Mouse (Mus musculus) macrophage (primary cell): ENCODE measurements around the gene Gm17304. TPM values are rescaled to one million over a fixed set of nuclear protein-coding genes. Genes with fewer than 3 reads are reported as not detected.

Experiments used
- H3K27ac ChIP-seq: fragments of 350-480 bp; formaldehyde crosslinking; 2 replicates; pipeline ENCODE4 v1.9.0; 2021
- H3K36me3 ChIP-seq: fragments of 350-480 bp; formaldehyde crosslinking; 2 replicates; pipeline ENCODE4 v1.9.0; 2021; ENCODE audit errors: inconsistent target
- H3K4me3 ChIP-seq: fragments of 350-480 bp; formaldehyde crosslinking; 2 replicates; pipeline ENCODE4 v1.9.0; 2021; ENCODE audit errors: inconsistent target
- H3K79me2 ChIP-seq: fragments of 350-480 bp; formaldehyde crosslinking; 2 replicates; pipeline ENCODE4 v1.9.0; 2021; ENCODE audit errors: inconsistent target
- WGBS: methylation state at CpG from one replicate; pipeline ENCODE4 v1.1.7; 2026; ENCODE audit warnings: inconsistent platforms; ENCODE audit not compliant: missing documents; 5-methylcytosine and 5-hydroxymethylcytosine counted together
- polyA plus RNA-seq: library from polyadenylated mRNA; stranded (reverse); fragments of 250-400 nt; gene quantifications from 3 replicates; pipeline ENCODE4 v1.2.4, GENCODE M21; 2018; ENCODE audit warnings: inconsistent platforms

Gm17304 gene
- polyA plus RNA-seq, 1 experiment from 2014 or later, result not detected

DNA sequence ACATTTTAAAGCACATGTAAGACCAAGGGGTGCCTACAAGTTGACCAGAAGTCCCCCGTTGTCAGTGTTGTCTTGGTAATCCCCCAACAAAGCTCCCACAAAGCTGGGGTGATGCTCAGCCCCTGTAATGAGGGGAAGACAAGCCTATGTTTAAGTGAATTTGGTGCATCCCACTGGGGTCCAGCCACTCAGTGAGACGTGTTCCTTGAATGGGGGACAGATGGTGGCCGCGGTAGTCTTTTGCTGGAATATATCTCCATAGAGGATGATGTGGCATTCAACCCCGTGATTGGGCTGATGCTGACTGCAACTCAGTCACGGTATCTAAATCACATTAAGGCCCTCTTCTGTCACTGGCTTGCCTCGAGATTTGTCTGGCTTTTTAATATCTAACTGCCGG, 9.4 kb upstream of the Gm17304 start:
- H3K36me3 ChIP-seq, result no peaks in the 10 kb centered on the region
- H3K27ac ChIP-seq, result no peak overlapping the region
- H3K79me2 ChIP-seq, result no peaks in the 10 kb centered on the region
- 93% methylated on average over 8 of the region's 8 CpGs for WGBS
- no peak overlapping the region for H3K4me3 ChIP-seq

DNA sequence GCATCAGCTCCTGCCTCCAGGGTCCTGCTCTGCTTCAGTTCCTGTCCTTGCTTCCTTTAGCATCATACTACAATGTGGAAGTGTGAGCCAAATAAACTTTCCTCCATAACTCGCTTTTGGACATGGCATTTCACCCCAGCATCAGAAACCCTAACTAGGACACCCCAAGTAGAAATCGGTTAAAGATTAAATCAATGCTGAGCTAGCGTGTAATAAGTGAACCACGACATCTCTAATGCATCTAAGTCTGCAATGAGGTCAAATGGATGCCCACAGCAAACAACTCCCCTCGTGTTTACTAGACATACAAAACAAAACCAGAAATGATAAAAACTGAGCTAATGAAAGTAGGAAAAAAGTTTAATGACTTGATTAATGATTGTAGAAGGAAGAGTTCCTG, 4.5 kb upstream of the Gm17304 start:
- H3K36me3 ChIP-seq, result no peaks in the 10 kb centered on the region
- no peak overlapping the region for H3K4me3 ChIP-seq
- WGBS, result 98% methylated on average over 5 of the region's 5 CpGs
- no peak overlapping the region for H3K27ac ChIP-seq
- no peaks in the 10 kb centered on the region for H3K79me2 ChIP-seq

DNA sequence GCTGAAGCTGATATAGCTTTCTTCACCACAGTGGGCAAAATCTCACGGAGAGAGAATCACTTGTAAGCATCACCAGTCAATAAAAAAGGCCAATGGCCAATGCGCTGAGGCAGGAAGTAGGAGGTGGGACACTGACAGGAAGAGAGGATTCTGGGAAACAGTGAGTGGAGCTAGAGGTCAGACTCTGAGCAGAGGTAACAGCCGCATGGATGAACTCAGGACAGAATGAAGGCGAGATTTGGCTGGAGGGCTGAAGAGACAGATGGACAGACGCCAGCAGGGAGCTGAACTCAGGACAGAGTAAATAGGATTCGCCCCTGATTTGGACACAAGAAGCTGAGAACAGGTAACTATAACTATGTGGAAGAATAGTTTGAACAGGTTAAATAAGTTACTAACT, 3.8 kb upstream of the Gm17304 start:
- no peak overlapping the region for H3K4me3 ChIP-seq
- no peaks in the 10 kb centered on the region for H3K36me3 ChIP-seq
- H3K79me2 ChIP-seq, result no peaks in the 10 kb centered on the region
- WGBS, result 94% methylated on average over 6 of the region's 6 CpGs
- no peak overlapping the region for H3K27ac ChIP-seq

DNA sequence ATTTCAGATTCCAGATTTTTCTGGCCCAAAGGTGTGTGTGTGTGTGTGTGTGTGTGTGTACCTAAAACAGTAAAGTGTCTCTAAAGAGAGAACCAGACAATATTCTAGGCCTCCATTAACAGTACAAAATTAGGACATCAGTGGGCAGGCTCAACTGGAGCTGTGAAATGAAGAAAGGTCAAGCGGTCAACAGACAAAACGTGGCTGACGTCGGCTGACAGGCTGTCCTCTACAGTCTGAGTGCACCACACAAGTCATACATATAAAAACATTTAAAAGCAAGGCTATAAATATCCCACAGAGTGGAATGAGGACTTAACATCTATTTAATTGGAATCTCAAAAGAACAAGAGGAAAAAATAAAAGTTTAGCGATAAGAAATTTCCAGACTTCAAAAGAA, 1.8 kb upstream of the Gm17304 start:
- Histone ChIP-seq H3K4me3 (no peak overlapping the region), H3K27ac (no peak overlapping the region), H3K36me3 (no peaks in the 10 kb centered on the region), H3K79me2 (no peaks in the 10 kb centered on the region)
- WGBS, result 93% methylated on average over 5 of the region's 5 CpGs

DNA sequence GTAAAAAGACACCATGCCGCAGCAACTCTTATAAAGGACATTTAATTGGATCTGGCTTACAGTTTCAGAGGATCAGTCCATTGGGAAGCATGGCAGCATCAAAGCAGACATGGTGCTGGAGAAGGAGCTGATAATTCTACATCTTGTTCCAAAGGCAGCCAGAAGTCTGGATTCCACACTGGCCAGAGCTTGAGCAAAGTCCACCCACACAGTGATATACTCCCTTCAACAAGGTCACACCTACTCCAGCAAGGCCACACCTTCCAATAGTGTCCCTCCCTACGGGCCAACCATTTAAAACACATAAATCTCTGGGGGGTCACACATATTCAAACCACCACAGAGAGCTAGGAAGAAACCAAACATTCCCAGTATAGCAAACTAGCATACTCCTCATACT, 3.3 kb downstream of the Gm17304 start:
- H3K27ac ChIP-seq, result no peak overlapping the region
- WGBS, result 100% methylated on average over 2 of the region's 2 CpGs
- H3K36me3 ChIP-seq, result no peaks in the 10 kb centered on the region
- no peak overlapping the region for H3K4me3 ChIP-seq
- no peaks in the 10 kb centered on the region for H3K79me2 ChIP-seq

DNA sequence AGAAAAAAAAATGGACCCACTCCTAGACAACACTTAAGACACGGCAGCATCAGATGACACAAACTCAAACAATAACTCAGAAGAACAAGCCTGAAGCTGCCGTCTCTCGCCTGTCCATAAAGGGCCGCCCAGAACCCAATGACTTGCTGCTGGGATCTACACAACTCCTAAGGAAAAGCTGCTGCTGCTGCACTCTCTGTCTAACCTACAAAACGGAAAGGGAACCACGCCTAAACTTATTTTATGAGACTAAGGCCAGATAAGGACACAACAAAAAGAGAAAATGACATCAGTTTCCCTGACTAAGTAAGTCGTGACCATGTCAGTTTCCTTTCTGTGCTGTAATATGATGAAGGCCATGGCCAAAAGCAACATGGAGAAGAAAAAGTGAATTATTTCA, 5.7 kb downstream of the Gm17304 start:
- WGBS, result 87% methylated on average over 7 of the region's 7 CpGs
- H3K4me3 ChIP-seq, result no peak overlapping the region
- H3K27ac ChIP-seq, result peak overlapping the region; percentile 47; the same call in 1 of the 2 replicates
- peaks cover 4% of the 10 kb centered on the region; the same call in 1 of the 2 replicates for H3K36me3 ChIP-seq
- no peaks in the 10 kb centered on the region for H3K79me2 ChIP-seq

DNA sequence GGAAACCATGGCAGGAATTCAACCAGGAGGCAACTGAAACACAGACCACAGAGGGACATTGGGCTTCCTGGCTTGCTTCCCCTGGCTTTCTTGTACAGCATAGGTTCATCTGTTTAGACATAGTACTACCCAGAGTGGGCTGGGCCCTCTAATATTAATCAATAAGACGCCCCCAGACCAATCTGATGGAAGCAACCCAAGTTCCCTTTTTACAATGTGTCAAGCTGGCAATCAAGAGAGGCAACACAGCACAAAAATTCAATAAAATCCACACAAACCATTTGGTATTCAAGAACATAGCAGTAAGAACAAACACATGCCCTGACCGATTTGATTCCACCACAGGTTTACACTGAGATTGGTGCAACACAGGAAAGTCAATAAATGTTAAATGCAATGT, 6.1 kb downstream of the Gm17304 start:
- no peak overlapping the region for H3K4me3 ChIP-seq
- peaks cover 4% of the 10 kb centered on the region; the same call in 1 of the 2 replicates for H3K36me3 ChIP-seq
- WGBS, result 97% methylated on average over 2 of the region's 2 CpGs
- peak overlapping the region; percentile 47 for H3K27ac ChIP-seq
- no peaks in the 10 kb centered on the region for H3K79me2 ChIP-seq

DNA sequence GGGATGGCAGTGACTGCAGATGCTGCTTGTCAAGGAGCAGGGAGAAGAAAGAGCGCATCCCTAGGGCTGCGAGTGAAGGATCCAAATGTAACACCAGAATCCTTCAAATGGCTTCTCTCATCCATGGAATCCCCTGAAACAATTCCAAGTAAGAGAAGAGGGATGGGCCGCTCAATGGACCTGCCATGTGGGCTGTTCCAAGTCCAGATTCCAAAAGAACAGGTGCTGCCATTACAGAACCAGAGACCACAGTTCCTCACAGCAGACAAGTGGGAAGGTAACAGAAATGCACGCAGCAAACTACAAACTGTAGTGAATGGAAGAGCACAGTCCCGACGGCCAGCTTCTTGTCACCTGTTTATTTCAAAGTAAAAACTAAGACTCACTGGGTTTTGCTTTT, 11.5 kb downstream of the Gm17304 start:
- 96% methylated on average over 6 of the region's 6 CpGs for WGBS
- Histone ChIP-seq H3K36me3 (peaks cover 4% of the 10 kb centered on the region; the same call in 1 of the 2 replicates), H3K27ac (no peak overlapping the region), H3K4me3 (no peak overlapping the region), H3K79me2 (no peaks in the 10 kb centered on the region)

DNA sequence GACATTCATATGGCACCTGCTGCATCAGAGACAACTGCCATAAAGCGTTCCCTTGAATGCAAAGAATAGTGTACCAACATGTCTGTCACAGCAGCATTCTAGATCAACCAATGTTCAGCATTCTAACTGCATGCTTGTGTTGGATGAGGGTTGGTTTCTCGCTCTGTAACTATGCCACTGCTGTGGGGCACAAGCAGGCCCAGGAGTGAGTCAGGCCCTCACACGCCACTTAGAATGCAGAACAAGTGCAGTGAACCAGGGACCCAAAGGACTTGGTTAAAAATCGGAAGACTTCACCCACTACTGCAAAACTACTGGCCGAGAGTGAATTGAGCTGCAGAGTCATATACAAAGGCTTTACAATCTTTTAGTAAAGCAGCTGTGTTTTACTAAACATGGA, 13.3 kb downstream of the Gm17304 start:
- peaks cover 4% of the 10 kb centered on the region; the same call in 1 of the 2 replicates for H3K36me3 ChIP-seq
- H3K4me3 ChIP-seq, result no peak overlapping the region
- no peak overlapping the region for H3K27ac ChIP-seq
- WGBS, result 95% methylated on average over 5 of the region's 5 CpGs
- 0 out of 2 replicates have a peak, but pooled peaks cover 8% of the 10 kb centered on the region for H3K79me2 ChIP-seq

DNA sequence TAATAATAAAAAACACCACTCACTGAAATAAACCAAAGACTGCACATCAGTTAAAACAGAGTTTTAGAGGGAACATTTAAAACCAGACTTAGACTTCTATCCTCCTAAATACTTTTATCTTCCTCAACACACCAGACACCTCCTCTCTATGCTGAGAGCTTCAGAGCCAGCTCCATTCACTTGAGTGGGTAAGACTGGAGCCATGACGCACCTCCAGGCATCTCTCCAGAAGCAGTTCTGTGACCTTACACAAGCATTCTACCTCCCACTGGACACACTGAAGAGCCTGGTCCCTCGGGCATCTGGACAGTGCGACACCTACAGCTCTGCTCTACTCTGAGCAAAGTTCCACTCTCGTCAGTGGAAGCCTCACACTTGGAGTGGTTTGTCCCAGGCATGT, 14.4 kb downstream of the Gm17304 start:
- Histone ChIP-seq H3K4me3 (no peak overlapping the region), H3K79me2 (peaks cover 11% of the 10 kb centered on the region; the same call in 1 of the 2 replicates), H3K27ac (no peak overlapping the region), H3K36me3 (peaks cover 4% of the 10 kb centered on the region; the same call in 1 of the 2 replicates)
- WGBS, result 94% methylated on average over 4 of the region's 4 CpGs

DNA sequence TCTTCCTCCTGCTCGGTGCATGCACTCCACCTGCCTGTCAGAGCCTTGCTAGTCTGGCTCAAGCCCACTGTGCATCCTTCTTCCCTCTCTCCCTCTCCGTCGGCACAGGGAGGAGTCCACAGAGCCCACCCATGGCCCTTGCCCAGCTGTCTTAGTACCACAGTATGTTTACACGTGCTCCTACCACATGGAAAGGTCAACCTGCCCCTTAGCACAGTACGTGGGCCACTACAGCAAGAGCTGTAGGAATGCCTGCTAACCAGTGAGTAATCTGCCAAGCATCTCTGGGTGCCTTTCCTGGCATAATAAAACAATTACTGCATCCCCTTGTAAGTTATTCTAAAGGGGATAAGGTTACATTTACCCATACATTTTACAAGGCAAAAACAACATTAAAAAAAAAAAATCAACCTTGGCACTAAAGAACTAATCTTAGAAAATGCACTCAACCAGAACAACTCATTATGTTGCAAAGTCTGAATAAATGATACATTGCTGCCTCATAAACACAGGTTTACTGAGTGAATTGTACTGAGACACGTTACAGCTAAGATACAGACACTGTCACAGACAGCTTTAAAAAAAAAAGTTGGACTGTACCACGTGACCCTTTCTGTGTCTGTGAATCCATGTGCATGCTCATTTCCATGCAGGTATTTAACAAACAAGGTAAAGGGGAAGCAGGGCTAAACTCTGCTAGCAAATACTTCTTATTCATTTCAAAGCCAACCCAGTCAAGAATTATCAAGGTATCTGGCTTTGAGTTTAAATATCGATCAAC, 19.7 kb downstream of the Gm17304 start:
- peaks cover 18% of the 10 kb centered on the region; the same call in 1 of the 2 replicates for H3K79me2 ChIP-seq
- H3K4me3 ChIP-seq, result no peak overlapping the region
- H3K36me3 ChIP-seq, result no peaks in the 10 kb centered on the region
- 91% methylated on average over 7 of the region's 8 CpGs for WGBS
- no peak overlapping the region for H3K27ac ChIP-seq

DNA sequence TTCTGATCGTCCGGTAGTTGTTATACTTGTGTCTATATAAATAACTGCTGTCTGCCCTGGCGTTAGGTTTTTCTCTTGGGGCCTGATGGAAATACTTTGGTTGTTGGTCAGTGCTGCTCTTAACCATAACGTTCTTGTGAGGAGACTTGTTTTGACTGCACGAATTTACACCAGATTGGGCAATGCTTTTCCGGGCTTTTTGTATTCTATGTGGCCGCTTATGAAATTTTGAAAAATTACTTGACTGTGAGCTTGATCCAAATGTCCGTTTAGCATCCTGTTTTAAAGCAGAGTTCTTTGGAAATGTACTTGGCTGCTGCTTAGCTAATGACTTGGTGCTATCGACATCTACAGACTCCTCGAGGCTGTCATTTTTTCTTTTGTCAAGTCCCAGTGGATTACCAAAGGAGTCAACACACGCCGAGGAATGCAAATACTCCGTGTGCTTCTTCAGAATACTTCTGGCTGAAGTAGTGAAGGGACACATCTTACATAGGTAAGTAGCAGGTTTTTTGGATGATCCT, 27.6 kb downstream of the Gm17304 start:
- Histone ChIP-seq H3K27ac (no peak overlapping the region), H3K79me2 (peaks cover 3% of the 10 kb centered on the region; the same call in 1 of the 2 replicates), H3K4me3 (no peak overlapping the region), H3K36me3 (peaks cover 42% of the 10 kb centered on the region)
- WGBS, result 87% methylated on average over 13 of the region's 13 CpGs

DNA sequence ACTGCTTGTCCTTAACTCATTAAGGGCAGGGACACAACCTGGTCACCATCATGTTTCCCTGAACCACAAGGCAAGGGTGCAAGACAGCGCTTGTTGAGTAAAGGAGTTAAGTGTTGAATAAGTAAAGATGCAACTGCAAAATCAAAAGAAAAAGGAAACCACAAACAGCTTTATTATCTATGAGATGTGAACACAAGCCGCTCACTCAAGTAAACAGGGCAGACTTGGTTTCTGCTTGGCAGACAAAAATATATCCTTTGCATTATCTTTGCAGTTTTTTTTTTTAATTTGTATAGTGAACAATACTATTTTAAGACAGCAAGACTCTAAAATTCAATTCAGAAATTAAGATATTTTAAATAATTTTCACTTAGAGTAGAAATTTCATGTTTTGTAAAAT, 30.7 kb downstream of the Gm17304 start:
- peaks cover 37% of the 10 kb centered on the region for H3K36me3 ChIP-seq
- H3K4me3 ChIP-seq, result no peak overlapping the region
- 100% methylated on average over 2 of the region's 2 CpGs for WGBS

DNA sequence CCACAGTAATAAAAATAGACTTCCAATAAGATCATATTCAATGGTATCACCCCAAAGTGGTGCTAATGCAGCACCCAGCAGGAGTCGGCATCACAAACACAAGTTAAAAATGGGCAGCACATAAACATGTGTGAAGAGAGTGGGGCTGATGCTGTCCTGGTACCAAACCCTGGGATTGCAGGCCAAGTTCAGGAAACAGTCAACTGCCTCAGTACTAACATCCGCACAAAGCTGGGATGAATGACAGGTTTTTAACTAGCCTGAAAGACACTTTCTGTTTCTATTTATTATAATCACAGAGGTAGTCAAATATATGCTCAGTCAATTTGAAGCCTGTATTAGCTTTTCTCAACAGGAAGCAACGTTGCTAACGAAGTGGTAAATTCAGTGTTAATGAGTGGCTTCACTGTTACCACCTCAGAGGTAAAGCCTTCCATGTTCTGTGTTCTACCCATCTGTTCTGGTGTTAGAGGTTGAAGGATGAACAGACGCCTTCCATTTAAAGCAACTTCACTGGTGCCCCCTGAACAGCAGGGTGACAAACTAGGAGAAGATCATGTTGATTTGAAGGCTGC, 31.4 kb downstream of the Gm17304 start:
- 85% methylated on average over 5 of the region's 5 CpGs for WGBS
- no peak overlapping the region for H3K4me3 ChIP-seq

More for the DNA sequence above, 30.7 kb downstream of the Gm17304 start:
- Histone ChIP-seq H3K79me2 (peaks cover 33% of the 10 kb centered on the region; the same call in 1 of the 2 replicates), H3K27ac (no peak overlapping the region)

DNA sequence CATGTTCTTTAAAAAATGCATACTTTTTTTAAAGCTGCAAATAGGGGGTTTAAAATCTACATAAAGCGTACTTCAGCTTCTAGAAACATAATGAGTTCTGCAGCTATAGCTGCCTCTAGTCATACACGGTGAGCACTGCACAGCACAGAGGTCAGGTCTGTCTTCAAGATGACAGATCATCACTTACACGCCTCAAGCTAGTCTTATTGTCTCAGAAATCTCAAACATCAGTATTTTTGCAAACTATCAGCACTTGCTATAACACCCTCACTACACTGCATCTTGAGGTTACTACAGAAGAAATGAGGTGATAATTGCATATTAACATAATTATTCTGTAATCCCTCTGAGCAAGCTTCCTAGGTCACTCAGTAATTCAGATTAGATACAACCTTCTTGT, 33.0 kb downstream of the Gm17304 start:
- no peak overlapping the region for H3K4me3 ChIP-seq
- H3K27ac ChIP-seq, result no peak overlapping the region
- peaks cover 45% of the 10 kb centered on the region; the same call in 1 of the 2 replicates for H3K79me2 ChIP-seq
- H3K36me3 ChIP-seq, result peaks cover 18% of the 10 kb centered on the region
- 97% methylated on average over 3 of the region's 3 CpGs for WGBS

More for the DNA sequence above, 31.4 kb downstream of the Gm17304 start:
- Histone ChIP-seq H3K79me2 (peaks cover 37% of the 10 kb centered on the region; the same call in 1 of the 2 replicates), H3K36me3 (peaks cover 33% of the 10 kb centered on the region), H3K27ac (no peak overlapping the region)
